Mouse (Mus musculus) CD4-positive helper T cell, adult 2 months (primary cell): ENCODE data around the gene Kpna3.

Experiments
- DNase-seq: peaks from one replicate; pipeline ENCODE4 v3.0.0-alpha.2; 2012; ENCODE audit warnings: low read depth, missing footprints, low spot score

Kpna3 gene

GRCm38 (mm10) chr14:61404941-61405340, 34.7 kb downstream of the Kpna3 start:
- no peak for DNase-seq

DNA sequence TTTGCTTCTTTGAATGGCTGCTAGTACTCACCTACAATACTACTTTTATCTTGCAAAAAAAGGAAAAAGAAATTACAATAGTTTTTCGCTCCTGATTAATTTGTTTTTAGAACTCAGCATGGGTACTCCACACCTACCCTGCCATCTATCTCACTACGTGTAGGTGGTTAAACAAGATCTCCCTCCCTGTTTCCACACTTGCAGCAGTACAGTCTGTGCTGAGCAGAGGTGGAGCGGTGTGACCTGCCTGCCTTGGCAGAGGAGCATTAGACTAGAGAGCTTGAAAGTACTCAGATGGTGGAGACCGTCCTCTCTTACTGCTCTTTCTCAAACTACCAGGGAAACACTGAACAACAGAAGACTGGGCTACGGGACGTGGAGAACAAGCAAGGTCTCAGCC, 44.9 kb downstream of the Kpna3 start:
- no peak for DNase-seq

- no peak for DNase-seq
These were observed 49.1 kb downstream of the Kpna3 start for GRCm38 (mm10) chr14:61390586-61390985.

- DNase-seq: no peak
These were observed 72.4 kb downstream of the Kpna3 start for GRCm38 (mm10) chr14:61367290-61367689.

- no peak for DNase-seq
These were observed 75.0 kb downstream of the Kpna3 start for GRCm38 (mm10) chr14:61364656-61365055.

- no peak for DNase-seq
These were observed 75.9 kb downstream of the Kpna3 start for GRCm38 (mm10) chr14:61363734-61364133.

GRCm38 (mm10) chr14:61362268-61362667, 77.4 kb downstream of the Kpna3 start:
- DNase-seq: no peak

DNA sequence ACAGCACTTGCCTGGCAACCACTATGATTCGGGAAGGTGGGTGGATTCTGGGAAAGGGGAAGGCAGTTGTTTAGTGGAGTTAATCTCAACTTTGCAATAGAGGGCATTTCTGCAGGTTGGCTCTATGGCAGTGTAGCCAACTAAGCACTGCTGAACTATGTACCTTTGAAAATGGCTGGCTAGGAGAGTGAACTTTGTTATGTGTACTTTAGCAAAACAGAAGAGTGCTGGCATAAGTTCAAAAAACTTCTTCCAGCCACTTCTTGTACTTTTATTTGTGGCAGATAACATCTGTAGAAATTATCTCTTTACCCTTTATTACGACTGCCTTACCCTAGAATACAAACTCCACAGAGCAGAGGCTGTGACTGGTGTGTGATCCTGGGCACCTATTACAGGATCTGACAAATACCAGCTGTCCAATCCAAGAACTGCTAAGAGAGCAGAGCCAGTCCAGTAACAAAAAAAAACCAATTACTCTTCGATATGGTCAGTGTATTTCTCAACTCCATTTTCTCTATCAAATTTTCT, 78.6 kb downstream of the Kpna3 start:
- DNase-seq: no peak

DNA sequence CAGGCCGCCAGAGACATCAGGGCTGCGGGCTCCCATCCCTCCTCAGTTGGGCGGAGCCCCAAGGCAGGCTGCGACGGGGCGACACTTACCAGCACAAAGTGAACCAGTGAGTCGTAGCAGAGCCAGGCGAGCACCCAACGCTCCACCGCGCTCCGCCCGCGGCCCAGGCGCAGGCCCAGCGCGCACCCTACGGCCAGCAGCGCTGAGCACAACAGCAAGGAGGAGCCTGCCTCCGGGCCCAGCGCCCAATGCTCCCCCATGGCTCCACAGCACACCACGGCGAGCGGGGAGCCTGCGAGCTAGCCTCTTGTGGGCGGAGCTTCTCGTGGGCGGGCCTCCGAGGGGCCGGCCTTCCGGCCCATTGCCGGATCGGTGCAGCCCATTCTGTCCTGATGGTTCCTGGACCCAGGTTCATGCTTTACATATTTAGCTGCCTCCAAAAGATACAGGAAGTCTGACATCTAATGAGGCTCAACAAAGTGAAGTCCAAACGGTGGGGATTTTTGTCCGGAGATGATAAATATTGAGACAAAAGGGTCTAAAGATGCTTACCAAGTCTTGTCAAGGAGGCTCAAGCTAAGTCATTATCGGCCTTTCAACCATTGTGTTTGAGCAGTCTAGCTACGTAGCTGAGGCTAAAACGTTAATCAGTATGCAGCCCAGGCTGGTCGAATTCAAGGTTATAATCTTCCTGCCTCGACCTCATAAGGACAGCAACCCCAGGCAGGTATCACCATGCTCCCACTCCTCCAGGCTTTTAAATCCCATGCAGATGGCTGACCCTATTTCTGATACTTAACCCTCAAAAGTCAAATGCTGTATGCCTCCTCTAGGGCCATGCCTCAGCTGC, 79.3 kb downstream of the Kpna3 start, which contains the start of gene Ebpl:
Ebpl (minus strand) TSS at position 309 of the 850 bp plus-strand sequence.
- peak; percentile 91 for DNase-seq

DNA sequence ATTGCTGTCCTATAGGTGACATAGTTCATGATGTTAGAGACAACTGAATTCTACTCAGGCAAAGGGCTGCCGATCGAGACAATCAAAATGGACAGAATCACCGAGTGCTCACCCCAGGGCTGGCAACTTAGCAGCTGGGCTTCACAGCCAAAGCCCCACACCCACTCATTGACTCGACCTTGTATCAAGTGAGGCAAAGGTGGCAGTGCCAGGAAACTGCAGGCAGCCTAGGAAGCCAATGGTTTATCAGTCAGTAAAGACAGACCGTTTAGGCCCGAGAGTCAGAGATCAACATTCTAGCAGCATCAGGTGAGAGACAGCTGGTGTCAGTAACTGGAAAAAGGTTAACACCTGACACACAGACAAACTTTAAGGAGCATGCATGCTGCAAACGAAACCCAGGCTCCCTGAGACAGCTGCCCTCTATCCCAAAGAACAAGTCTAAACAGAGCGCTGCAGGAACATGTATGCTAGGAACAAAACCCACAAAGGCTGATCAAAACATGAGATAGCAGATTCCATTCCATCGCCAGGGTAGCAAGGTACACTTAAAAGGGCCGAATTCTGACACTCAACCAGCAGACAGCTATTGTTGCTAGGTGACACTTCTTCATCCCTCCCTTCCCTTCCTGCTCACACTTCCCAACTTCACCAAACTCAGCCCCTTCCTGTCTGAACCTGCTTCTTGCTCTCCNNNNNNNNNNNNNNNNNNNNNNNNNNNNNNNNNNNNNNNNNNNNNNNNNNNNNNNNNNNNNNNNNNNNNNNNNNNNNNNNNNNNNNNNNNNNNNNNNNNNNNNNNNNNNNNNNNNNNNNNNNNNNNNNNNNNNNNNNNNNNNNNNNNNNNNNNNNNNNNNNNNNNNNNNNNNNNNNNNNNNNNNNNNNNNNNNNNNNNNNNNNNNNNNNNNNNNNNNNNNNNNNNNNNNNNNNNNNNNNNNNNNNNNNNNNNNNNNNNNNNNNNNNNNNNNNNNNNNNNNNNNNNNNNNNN, 85.1 kb downstream of the Kpna3 start:
- no peak for DNase-seq

GRCm38 (mm10) chr14:61350808-61351207, 88.9 kb downstream of the Kpna3 start:
- no peak for DNase-seq

GRCm38 (mm10) chr14:61349876-61350275, 89.8 kb downstream of the Kpna3 start:
- no peak for DNase-seq

GRCm38 (mm10) chr14:61346827-61347698, 92.6 kb downstream of the Kpna3 start:
- DNase-seq: no peak

DNA sequence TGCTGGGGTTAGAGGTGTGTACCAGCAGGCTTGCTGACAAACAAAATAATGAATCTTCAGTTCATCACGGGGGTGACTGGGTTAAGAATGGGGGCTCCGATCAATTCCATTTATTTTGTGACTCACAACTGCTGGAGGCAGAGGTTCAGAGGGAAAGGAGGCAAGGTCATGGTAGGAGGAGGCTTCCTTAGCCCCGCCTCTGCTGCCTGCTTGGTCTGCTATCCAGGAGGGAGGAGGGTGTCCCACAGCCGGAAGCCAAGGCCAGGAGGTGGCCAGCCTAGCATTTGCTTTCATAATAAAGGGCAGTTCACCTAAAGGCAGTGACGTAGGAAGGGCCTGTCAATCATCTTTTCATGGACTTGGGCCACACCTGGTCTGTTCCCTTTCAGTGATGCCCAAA, 95.1 kb downstream of the Kpna3 start:
- DNase-seq: no peak

GRCm38 (mm10) chr14:61339381-61339780, 100.3 kb downstream of the Kpna3 start:
- DNase-seq: no peak

DNA sequence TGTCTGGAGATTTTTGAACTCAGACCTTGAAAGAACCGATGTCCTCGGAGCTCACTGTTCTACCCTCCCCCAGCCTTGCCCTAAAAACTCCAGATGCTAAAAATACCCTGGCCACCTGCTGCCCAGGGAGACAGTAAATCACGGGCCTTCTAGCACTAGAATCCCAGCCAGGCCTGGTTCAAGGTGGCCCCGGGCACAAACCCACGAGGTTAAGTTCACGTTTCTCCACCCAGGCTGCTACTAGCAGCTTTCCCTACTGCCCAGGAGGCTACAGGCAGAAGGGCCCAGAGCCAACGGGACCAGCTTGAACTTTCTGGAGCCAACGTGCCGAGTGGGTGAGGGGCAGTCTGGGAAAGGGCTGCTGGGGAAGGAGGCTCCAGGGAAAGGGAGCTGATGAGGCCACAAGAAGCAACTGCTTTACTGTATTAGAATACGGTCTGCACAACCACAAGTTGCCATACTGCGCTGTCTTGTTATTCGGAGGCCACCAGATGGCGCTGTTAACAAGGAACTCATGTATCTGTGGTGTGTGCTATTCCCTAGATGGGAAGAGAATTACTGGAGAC, 108.6 kb downstream of the Kpna3 start:
- peak; percentile 71 for DNase-seq

GRCm38 (mm10) chr14:61330591-61330990, 109.1 kb downstream of the Kpna3 start:
- no peak for DNase-seq

DNA sequence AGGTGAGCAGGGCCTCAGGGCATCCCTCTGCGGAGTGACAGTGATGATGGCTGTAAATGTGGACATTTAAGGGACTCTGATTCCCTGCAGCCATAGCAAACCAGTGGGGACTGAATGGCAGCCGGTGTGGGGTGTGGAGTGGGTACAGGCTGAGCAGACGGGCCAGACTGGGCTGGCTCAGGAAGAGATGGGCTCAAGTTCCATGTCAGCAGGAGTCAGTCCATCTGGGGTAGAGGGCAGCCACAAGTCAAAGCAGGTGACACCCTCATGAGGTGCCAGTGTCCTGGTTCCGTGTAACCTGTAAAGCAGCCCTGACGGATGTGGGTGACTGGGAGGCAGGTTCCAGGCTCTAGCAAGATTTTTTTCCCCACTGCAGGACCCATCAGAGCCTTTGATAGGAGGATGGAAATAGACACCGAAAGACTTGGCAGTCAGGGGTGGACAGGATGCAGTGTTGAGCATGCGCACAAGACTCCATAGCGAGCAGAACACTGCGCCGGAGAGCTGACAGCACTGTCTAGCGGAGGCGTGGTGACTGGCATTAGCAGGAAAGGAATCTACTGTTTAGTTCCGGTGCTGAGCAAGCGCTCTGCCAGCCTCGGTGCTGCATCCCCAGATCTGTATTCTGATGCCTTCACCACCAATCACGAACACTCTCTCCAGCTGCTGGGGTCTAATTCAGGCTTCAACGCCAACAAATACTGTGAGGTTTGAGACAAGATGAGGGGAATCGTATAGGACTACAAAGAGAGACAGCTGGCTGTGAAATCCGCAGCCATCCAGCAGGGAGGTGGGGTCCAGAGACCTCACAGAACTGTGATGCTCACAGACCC, 111.8 kb downstream of the Kpna3 start:
- peak; percentile 89 for DNase-seq

DNA sequence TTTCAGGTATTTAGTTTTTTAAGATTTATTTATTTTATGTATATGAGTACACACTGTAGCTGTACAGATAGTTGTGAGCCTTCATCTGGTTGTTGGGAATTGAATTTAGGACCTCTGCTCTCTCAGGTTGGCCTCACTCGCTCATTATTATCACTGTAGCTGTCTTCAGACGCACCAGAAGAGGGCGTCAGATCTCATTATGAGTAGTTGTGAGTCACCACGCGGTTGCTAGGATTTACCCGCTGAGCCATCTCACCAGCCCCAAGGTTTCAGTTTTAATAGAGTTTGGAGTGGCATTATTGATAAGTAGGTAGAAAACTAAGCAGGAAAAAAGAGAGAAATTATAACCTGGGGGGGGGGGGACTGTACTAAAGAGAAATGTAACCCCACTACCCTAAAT, 112.7 kb downstream of the Kpna3 start:
- DNase-seq: peak; percentile 43

DNA sequence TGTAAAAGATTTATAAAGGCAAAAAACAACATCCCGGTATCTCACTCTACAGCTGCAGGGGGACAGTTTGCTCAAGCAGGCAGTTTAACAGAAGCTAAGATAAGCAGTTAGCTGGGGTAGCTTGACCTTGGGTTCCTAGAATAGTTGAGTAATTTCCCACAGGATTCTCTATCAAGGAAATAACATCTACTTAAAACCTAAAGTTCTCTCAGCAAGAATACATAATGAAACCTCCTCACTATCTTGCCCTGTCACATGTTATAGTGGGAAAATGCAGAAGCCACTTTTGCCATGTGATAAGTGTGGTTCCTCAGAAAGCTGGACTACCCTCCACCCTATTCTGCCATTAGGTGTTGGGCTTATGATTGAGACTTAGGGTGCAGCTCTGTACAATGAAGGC, 116.9 kb downstream of the Kpna3 start:
- DNase-seq: no peak
